Mouse (Mus musculus): Measurements from ENCODE around the gene Abcg1.

GRCm38 (mm10) chr17:31039626-31040025 is 17.8 kb upstream of the Abcg1 start:
- TF ChIP-seq CTCF (IDR thresholded peaks at IDR 0.05; ENCODE audit: low read depth), result no peak
- TF ChIP-seq EP300 (IDR thresholded peaks at IDR 0.05; ENCODE audit: low read depth), result peak; percentile 48; the same call in 1 of the 2 replicates
